Mouse (Mus musculus) macrophage (primary cell): ENCODE results near the gene Caskin1. TPM values are rescaled to one million over a fixed set of nuclear protein-coding genes. Genes with fewer than 3 reads are reported as not detected.
A peak's percentile ranks its signal among the peaks of the same experiment; 100 is the strongest.
"Not testable (repeated sequence)": the region's sequence is repeated elsewhere in the genome, so short reads cannot be mapped to it uniquely, and the experiment has no call there.

ENCODE experiments used
- H3K27ac ChIP-seq: fragments of 350-480 bp; formaldehyde crosslinking; 2 replicates; pipeline ENCODE4 v1.9.0; 2021
- H3K36me3 ChIP-seq: fragments of 350-480 bp; formaldehyde crosslinking; 2 replicates; pipeline ENCODE4 v1.9.0; 2021; ENCODE audit errors: inconsistent target
- H3K4me3 ChIP-seq: fragments of 350-480 bp; formaldehyde crosslinking; 2 replicates; pipeline ENCODE4 v1.9.0; 2021; ENCODE audit errors: inconsistent target
- H3K79me2 ChIP-seq: fragments of 350-480 bp; formaldehyde crosslinking; 2 replicates; pipeline ENCODE4 v1.9.0; 2021; ENCODE audit errors: inconsistent target
- WGBS: methylation state at CpG from one replicate; pipeline ENCODE4 v1.1.7; 2026; ENCODE audit warnings: inconsistent platforms; ENCODE audit not compliant: missing documents; 5-methylcytosine and 5-hydroxymethylcytosine counted together
- polyA plus RNA-seq: library from polyadenylated mRNA; stranded (reverse); fragments of 250-400 nt; gene quantifications from 3 replicates; pipeline ENCODE4 v1.2.4, GENCODE M21; 2018; ENCODE audit warnings: inconsistent platforms
- total RNA-seq, 78 experiments: library from RNA; depleted of rRNA; stranded (reverse); fragments of 250-400 nt; gene quantifications; 1 replicate in 9 of 78; 2 replicates in 24 of 78; 3 replicates in 43 of 78; 4 replicates in 2 of 78; pipeline ENCODE4 v1.2.4; 2018; ENCODE audit warnings: inconsistent platforms in 56 of 78

Gene Caskin1
- 1 to 10 TPM in 1 of 26 experiments, under 1 TPM in 10, not detected in 15; 0.09 to 1.2 (median 0.42) TPM for total RNA-seq (2018; cell fraction: chromatin; rRNA removed)
- under 1 TPM in 3 of 26 experiments, not detected in 23; 0.03 to 0.05 (median 0.04) TPM for total RNA-seq (2018; cell fraction: cytosol; rRNA removed)
- under 1 TPM in 7 of 26 experiments, not detected in 19; 0.06 to 0.21 (median 0.15) TPM for total RNA-seq (2018; cell fraction: nucleus; rRNA removed)
- not detected in 3 replicates for polyA plus RNA-seq

GRCm38 (mm10) chr17:24488186-24488661 is at the start of gene Caskin1:
Gene Caskin1 (plus strand): TSS chr17:24488601.
- no peak within 1 kb of the TSS for H3K4me3 ChIP-seq
- no peaks in the 10 kb centered on the region for H3K79me2 ChIP-seq
- H3K36me3 ChIP-seq = no peaks in the 10 kb centered on the region
- H3K27ac ChIP-seq = no peak within 1 kb of the TSS
- WGBS = 5% methylated on average over 41 of the region's 45 CpGs

GRCm38 (mm10) chr17:24440377-24440776 is 48.0 kb upstream of the Caskin1 start:
- peaks cover 42% of the 10 kb centered on the region; the same call in 1 of the 2 replicates for H3K36me3 ChIP-seq
- 95% methylated on average over 8 of the region's 8 CpGs for WGBS

DNA sequence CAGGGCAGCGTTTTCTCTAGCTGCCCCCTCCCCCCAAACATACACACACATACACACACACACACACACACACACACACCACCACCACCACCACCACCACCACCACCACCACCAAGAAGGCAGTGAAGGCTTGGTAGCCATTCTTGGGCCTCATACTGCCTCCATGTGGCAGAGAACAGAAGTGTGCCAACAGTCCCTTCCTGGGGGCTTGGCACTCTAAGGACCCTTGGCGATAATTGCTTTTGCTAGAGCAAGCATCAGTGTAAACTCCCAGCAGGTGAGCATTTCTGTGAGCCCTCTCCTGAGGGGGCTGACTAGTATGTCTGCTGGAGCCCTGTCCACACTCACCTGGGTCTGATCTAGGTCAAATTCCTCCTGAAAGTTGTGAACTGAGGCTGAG is 47.3 kb upstream of the Caskin1 start:
- no peak overlapping the region for H3K4me3 ChIP-seq
- H3K27ac ChIP-seq = no peak overlapping the region
- H3K79me2 ChIP-seq = no peaks in the 10 kb centered on the region
- peaks cover 50% of the 10 kb centered on the region for H3K36me3 ChIP-seq
- 88% methylated on average over 2 of the region's 2 CpGs for WGBS

More at GRCm38 (mm10) chr17:24440377-24440776, 48.0 kb upstream of the Caskin1 start:
- Histone ChIP-seq H3K27ac (no peak overlapping the region), H3K4me3 (no peak overlapping the region), H3K79me2 (no peaks in the 10 kb centered on the region)

DNA sequence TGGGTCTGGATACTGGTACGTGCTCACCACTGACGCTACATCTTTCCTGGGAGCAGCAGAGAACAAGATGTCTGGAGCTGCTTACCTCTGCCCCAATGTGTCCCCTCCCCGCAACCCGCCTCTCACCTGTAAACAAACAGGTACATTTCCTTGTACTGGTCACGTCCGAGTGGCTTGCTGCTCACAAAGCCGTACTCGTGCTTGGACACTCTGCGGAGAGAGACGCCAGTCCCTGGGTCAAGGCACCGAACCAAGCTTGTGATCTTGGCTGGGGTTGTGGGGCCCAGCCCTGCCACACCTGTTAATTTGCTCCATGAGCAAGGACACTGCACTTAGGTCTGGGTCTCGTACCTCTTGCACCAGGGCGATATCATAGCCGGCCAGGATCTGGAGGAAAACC is 46.3 kb upstream of the Caskin1 start:
- H3K36me3 ChIP-seq = peaks cover 53% of the 10 kb centered on the region
- no peaks in the 10 kb centered on the region for H3K79me2 ChIP-seq
- no peak overlapping the region for H3K27ac ChIP-seq
- 90% methylated on average over 11 of the region's 14 CpGs for WGBS
- H3K4me3 ChIP-seq = no peak overlapping the region

GRCm38 (mm10) chr17:24442632-24443155 is 45.7 kb upstream of the Caskin1 start, which contains the start of gene Dnase1l2:
Gene Dnase1l2 (minus strand): TSS chr17:24443105.
- WGBS = 86% methylated on average over 7 of the region's 7 CpGs
- Histone ChIP-seq H3K27ac (no peak within 1 kb of the TSS), H3K36me3 (peaks cover 53% of the 10 kb centered on the region)

GRCm38 (mm10) chr17:24443409-24443808 is 45.0 kb upstream of the Caskin1 start:
- no peak overlapping the region for H3K27ac ChIP-seq
- no peak overlapping the region for H3K4me3 ChIP-seq
- H3K36me3 ChIP-seq = peaks cover 55% of the 10 kb centered on the region
- 90% methylated on average over 4 of the region's 4 CpGs for WGBS
- no peaks in the 10 kb centered on the region for H3K79me2 ChIP-seq

More at GRCm38 (mm10) chr17:24442632-24443155, 45.7 kb upstream of the Caskin1 start, which contains the start of gene Dnase1l2:
- Histone ChIP-seq H3K79me2 (no peaks in the 10 kb centered on the region), H3K4me3 (no peak within 1 kb of the TSS)

- H3K79me2 ChIP-seq = peaks cover 5% of the 10 kb centered on the region; the same call in 1 of the 2 replicates
- H3K4me3 ChIP-seq = no peak overlapping the region
- H3K27ac ChIP-seq = no peak overlapping the region
- H3K36me3 ChIP-seq = peaks cover 60% of the 10 kb centered on the region
- WGBS = 51% methylated on average over 8 of the region's 8 CpGs
Observed at GRCm38 (mm10) chr17:24446590-24446989, 41.8 kb upstream of the Caskin1 start.

DNA sequence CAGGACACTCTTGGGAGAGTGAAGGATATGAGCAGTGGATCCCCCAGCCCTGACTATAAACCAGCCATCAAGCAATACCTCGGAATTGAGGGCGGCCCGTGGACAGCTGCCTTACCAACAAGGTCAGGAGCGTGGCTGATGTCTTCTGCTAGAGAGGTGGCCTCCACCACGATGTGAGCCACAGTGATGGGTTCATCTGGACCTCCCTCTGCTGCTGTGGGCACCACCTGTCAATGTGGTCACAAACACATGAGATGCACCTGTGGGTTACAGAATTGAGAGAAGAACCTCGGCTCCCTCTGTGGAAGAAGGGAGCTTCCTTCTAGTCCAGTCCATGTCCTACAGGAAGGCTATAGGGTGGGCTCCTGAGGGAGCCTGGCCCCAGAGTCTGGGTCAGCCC is 38.9 kb upstream of the Caskin1 start:
- Histone ChIP-seq H3K79me2 (peaks cover 34% of the 10 kb centered on the region), H3K36me3 (peaks cover 47% of the 10 kb centered on the region), H3K4me3 (no peak overlapping the region), H3K27ac (no peak overlapping the region)
- WGBS = 93% methylated on average over 5 of the region's 6 CpGs

DNA sequence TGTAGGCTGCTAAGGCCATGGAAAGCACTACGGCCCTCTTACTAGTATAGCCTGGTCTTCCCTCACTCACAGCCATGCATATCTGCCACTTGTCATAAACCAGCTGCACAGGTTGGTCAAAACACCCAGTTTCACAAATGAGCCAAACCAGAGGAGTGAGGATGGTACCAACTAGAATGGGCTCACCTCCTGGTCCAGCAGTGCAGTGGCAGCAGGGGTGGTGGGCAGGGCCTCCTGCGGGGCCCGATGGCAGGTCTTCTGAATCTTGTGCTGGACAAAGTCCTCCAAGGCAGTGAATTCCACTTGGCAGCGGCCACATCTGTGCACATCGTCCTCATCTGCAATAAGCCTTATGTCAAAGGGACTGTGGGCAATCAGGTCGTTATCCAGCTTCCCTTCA is 37.2 kb upstream of the Caskin1 start:
- H3K4me3 ChIP-seq = no peak overlapping the region
- WGBS = 97% methylated on average over 6 of the region's 6 CpGs
- H3K36me3 ChIP-seq = peaks cover 30% of the 10 kb centered on the region
- H3K27ac ChIP-seq = no peak overlapping the region
- peaks cover 35% of the 10 kb centered on the region for H3K79me2 ChIP-seq

DNA sequence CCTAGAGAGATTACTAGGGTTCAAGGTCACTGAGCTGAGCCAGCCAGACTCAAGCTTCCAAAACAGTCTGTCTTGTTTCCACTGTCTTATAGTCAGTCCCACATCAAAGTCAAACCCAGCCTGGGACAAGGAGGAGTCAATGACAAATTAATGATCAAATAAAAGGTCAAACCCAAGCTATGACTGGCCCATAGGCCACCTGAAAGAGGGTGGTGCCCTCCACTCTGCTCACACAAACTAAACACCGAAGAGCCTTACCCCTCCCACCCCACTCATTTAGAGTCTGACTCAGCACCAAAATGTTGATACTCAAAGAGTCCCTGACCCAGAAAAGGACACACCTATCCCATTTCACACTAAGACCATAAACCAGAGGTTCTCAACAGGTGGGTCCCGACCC is 35.0 kb upstream of the Caskin1 start:
- peaks cover 24% of the 10 kb centered on the region for H3K36me3 ChIP-seq
- no peak overlapping the region for H3K4me3 ChIP-seq
- H3K79me2 ChIP-seq = peaks cover 35% of the 10 kb centered on the region
- WGBS = 85% methylated on average over 2 of the region's 2 CpGs
- H3K27ac ChIP-seq = no peak overlapping the region

DNA sequence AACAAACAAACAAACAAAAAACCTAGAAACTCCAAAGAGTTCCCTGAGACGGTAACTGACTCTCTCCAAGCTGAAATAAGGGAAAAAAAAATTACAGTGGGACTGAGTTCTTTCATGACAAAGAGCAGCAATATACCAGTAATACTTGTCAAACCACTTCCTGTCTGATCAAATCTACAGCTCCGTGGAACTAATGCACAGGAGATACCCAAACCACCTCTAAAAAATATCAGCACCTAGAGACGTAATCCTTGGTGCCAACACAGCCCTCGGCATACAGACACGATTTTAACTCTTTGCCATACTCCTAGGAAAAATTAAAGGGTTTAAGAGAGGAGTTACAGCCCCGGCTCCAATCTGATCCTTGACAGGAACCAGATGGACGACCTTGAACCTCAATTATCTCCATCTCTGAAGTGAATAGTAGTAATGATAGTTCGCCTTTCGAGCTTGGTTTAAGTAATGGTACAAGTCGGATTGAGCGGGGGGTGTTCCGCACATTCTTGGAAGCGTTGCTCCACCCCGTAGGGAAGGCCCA is 34.1 kb upstream of the Caskin1 start:
- Histone ChIP-seq H3K4me3 (peak overlapping the region; percentile 60), H3K27ac (peak overlapping the region; percentile 83; the same call in 1 of the 2 replicates), H3K79me2 (peaks cover 35% of the 10 kb centered on the region), H3K36me3 (peaks cover 15% of the 10 kb centered on the region)
- WGBS = 5% methylated on average over 14 of the region's 14 CpGs

GRCm38 (mm10) chr17:24454756-24455522 is 33.5 kb upstream of the Caskin1 start:
- peak overlapping the region; percentile 83 for H3K27ac ChIP-seq
- peaks cover 35% of the 10 kb centered on the region for H3K79me2 ChIP-seq
- peaks cover 8% of the 10 kb centered on the region for H3K36me3 ChIP-seq
- under 1% methylated on average over 67 of the region's 67 CpGs for WGBS
- H3K4me3 ChIP-seq = peak overlapping the region; percentile 60

DNA sequence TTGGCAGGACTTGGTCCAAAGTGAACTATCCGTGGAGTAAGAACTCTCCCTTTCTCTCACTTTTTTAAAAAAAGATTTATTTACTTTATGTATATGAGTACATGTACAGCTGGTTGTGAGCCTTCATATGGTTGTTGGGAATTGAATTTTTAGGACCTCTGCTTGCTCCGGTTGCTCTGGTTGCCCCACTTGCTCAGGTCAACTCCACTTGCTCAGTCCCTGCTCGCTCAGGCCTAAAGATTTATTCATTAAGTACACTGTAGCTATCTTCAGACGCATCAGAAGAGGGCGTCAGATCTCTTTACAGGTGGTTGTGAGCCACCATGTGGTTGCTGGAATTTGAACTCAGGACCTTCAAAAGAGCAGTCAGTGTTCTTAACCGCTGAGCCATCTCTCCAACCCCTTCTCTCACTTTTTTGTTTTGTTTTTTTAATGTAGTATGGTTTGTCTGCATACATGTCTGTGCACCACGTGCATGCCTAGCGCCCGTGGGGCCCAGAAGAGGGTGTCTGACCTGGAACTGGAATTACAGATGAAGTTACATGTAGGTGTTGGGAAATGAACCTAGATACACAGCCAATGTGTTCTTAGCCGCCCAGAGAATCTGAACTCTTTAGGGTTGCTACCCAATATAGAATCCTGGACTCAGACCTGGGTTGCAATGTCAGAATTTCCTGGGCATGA is 32.7 kb upstream of the Caskin1 start:
- WGBS = 48% methylated on average over 10 of the region's 10 CpGs
- Histone ChIP-seq H3K27ac (peak overlapping the region; percentile 12; the same call in 1 of the 2 replicates), H3K79me2 (peaks cover 35% of the 10 kb centered on the region)
- H3K36me3 ChIP-seq, H3K4me3 ChIP-seq: not testable (repeated sequence)

DNA sequence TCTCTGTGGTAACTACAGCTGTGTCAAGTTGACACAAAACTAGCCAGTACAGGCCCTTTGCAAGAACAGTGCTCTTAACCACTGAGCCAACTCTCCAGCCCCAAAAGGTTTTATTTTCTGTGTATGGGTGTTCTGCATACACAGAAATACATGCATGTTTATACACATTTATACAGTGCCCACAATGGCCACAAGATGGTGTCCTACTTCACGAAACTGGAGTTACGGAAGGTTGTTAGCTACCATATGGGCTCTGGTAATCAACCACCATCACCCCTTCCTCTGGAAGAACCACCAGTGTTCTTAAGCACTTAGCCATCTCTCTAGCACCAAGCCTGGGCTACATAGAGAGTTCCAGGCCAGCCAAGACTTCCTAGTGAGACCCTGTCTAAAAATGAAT is 26.8 kb upstream of the Caskin1 start:
- 83% methylated on average over 2 of the region's 2 CpGs for WGBS
- H3K36me3 ChIP-seq = no peaks in the 10 kb centered on the region
- no peaks in the 10 kb centered on the region for H3K79me2 ChIP-seq
- H3K4me3 ChIP-seq = no peak overlapping the region
- no peak overlapping the region for H3K27ac ChIP-seq
